Mouse (Mus musculus): ENCODE measurements around the gene Dlgap1. TPM values are rescaled to one million over a fixed set of nuclear protein-coding genes. Genes with fewer than 3 reads are reported as not detected.

The Dlgap1 gene
- total RNA-seq, 1 experiment from 2014 or later, result not detected

- ATAC-seq (replicated peaks in 1 of 2; ENCODE audit: insufficient read depth in 1 of 2, low FRiP score in 2 of 2, low TSS enrichment in 1 of 2, low read depth in 1 of 2, poor library complexity in 2 of 2, severe bottlenecking in 2 of 2), result no peak
Measured at GRCm38 (mm10) chr17:70307418-70308176, 338.7 kb downstream of the Dlgap1 start.

- ATAC-seq (replicated peaks in 1 of 2; ENCODE audit: insufficient read depth in 1 of 2, low FRiP score in 2 of 2, low TSS enrichment in 1 of 2, low read depth in 1 of 2, poor library complexity in 2 of 2, severe bottlenecking in 2 of 2), result no peak
Measured at GRCm38 (mm10) chr17:70308364-70309231, 339.7 kb downstream of the Dlgap1 start.

GRCm38 (mm10) chr17:70316327-70316726 is 347.5 kb downstream of the Dlgap1 start:
- ATAC-seq (replicated peaks in 1 of 2; ENCODE audit: insufficient read depth in 1 of 2, low FRiP score in 2 of 2, low TSS enrichment in 1 of 2, low read depth in 1 of 2, poor library complexity in 2 of 2, severe bottlenecking in 2 of 2), result no peak

- no peak for ATAC-seq (replicated peaks in 1 of 2; ENCODE audit: insufficient read depth in 1 of 2, low FRiP score in 2 of 2, low TSS enrichment in 1 of 2, low read depth in 1 of 2, poor library complexity in 2 of 2, severe bottlenecking in 2 of 2)
Measured at GRCm38 (mm10) chr17:70317779-70318178, 348.9 kb downstream of the Dlgap1 start.

GRCm38 (mm10) chr17:70321976-70322375 is 353.1 kb downstream of the Dlgap1 start:
- no peak for ATAC-seq (replicated peaks in 1 of 2; ENCODE audit: insufficient read depth in 1 of 2, low FRiP score in 2 of 2, low TSS enrichment in 1 of 2, low read depth in 1 of 2, poor library complexity in 2 of 2, severe bottlenecking in 2 of 2)

- no peak for ATAC-seq (replicated peaks in 1 of 2; ENCODE audit: insufficient read depth in 1 of 2, low FRiP score in 2 of 2, low TSS enrichment in 1 of 2, low read depth in 1 of 2, poor library complexity in 2 of 2, severe bottlenecking in 2 of 2)
Measured at GRCm38 (mm10) chr17:70333440-70333839, 364.6 kb downstream of the Dlgap1 start.

- ATAC-seq (replicated peaks in 1 of 2; ENCODE audit: insufficient read depth in 1 of 2, low FRiP score in 2 of 2, low TSS enrichment in 1 of 2, low read depth in 1 of 2, poor library complexity in 2 of 2, severe bottlenecking in 2 of 2), result no peak
Measured at GRCm38 (mm10) chr17:70334171-70334570, 365.3 kb downstream of the Dlgap1 start.

GRCm38 (mm10) chr17:70339821-70340220 is 370.9 kb downstream of the Dlgap1 start:
- ATAC-seq (replicated peaks in 1 of 2; ENCODE audit: insufficient read depth in 1 of 2, low FRiP score in 2 of 2, low TSS enrichment in 1 of 2, low read depth in 1 of 2, poor library complexity in 2 of 2, severe bottlenecking in 2 of 2), result no peak

- ATAC-seq (replicated peaks in 1 of 2; ENCODE audit: insufficient read depth in 1 of 2, low FRiP score in 2 of 2, low TSS enrichment in 1 of 2, low read depth in 1 of 2, poor library complexity in 2 of 2, severe bottlenecking in 2 of 2), result no peak
Measured at GRCm38 (mm10) chr17:70341230-70341629, 372.4 kb downstream of the Dlgap1 start.

GRCm38 (mm10) chr17:70341920-70342319 is 373.0 kb downstream of the Dlgap1 start:
- no peak for ATAC-seq (replicated peaks in 1 of 2; ENCODE audit: insufficient read depth in 1 of 2, low FRiP score in 2 of 2, low TSS enrichment in 1 of 2, low read depth in 1 of 2, poor library complexity in 2 of 2, severe bottlenecking in 2 of 2)

- no peak for ATAC-seq (replicated peaks in 1 of 2; ENCODE audit: insufficient read depth in 1 of 2, low FRiP score in 2 of 2, low TSS enrichment in 1 of 2, low read depth in 1 of 2, poor library complexity in 2 of 2, severe bottlenecking in 2 of 2)
Measured at GRCm38 (mm10) chr17:70347403-70347802, 378.5 kb downstream of the Dlgap1 start.

- ATAC-seq (replicated peaks in 1 of 2; ENCODE audit: insufficient read depth in 1 of 2, low FRiP score in 2 of 2, low TSS enrichment in 1 of 2, low read depth in 1 of 2, poor library complexity in 2 of 2, severe bottlenecking in 2 of 2), result no peak
Measured at GRCm38 (mm10) chr17:70363561-70363960, 394.7 kb downstream of the Dlgap1 start.

- no peak for ATAC-seq (replicated peaks in 1 of 2; ENCODE audit: insufficient read depth in 1 of 2, low FRiP score in 2 of 2, low TSS enrichment in 1 of 2, low read depth in 1 of 2, poor library complexity in 2 of 2, severe bottlenecking in 2 of 2)
Measured at GRCm38 (mm10) chr17:70363971-70364370, 395.1 kb downstream of the Dlgap1 start.

GRCm38 (mm10) chr17:70369124-70369523 is 400.3 kb downstream of the Dlgap1 start:
- ATAC-seq (replicated peaks in 1 of 2; ENCODE audit: insufficient read depth in 1 of 2, low FRiP score in 2 of 2, low TSS enrichment in 1 of 2, low read depth in 1 of 2, poor library complexity in 2 of 2, severe bottlenecking in 2 of 2), result no peak

GRCm38 (mm10) chr17:70377020-70377419 is 408.1 kb downstream of the Dlgap1 start:
- no peak for ATAC-seq (replicated peaks in 1 of 2; ENCODE audit: insufficient read depth in 1 of 2, low FRiP score in 2 of 2, low TSS enrichment in 1 of 2, low read depth in 1 of 2, poor library complexity in 2 of 2, severe bottlenecking in 2 of 2)

GRCm38 (mm10) chr17:70388447-70388846 is 419.6 kb downstream of the Dlgap1 start:
- ATAC-seq (replicated peaks in 1 of 2; ENCODE audit: insufficient read depth in 1 of 2, low FRiP score in 2 of 2, low TSS enrichment in 1 of 2, low read depth in 1 of 2, poor library complexity in 2 of 2, severe bottlenecking in 2 of 2), result no peak

- ATAC-seq (replicated peaks in 1 of 2; ENCODE audit: insufficient read depth in 1 of 2, low FRiP score in 2 of 2, low TSS enrichment in 1 of 2, low read depth in 1 of 2, poor library complexity in 2 of 2, severe bottlenecking in 2 of 2), result no peak
Measured at GRCm38 (mm10) chr17:70397220-70397619, 428.3 kb downstream of the Dlgap1 start.

GRCm38 (mm10) chr17:70397708-70398107 is 428.8 kb downstream of the Dlgap1 start:
- ATAC-seq (replicated peaks in 1 of 2; ENCODE audit: insufficient read depth in 1 of 2, low FRiP score in 2 of 2, low TSS enrichment in 1 of 2, low read depth in 1 of 2, poor library complexity in 2 of 2, severe bottlenecking in 2 of 2), result no peak

All from hematopoietic stem cell, adult 5-6 weeks (primary cell).